In genomic region chr2:26561351-26562016, GRCm38 (mm10) we compare ENCODE assay signal across 1 mouse cellular context.
TF ChIP-seq lines count a peak whose summit lies in the region.

No protein-coding gene starts in this region.

TF ChIP-seq in CH12.LX, 34 proteins besides CTCF, POLR2A, EP300 and RAD21:
- TF ChIP-seq GABPA (IDR thresholded peaks at IDR 0.05; ENCODE audit: insufficient replicate concordance, low read depth, low read length), result no peak
- no peak for TF ChIP-seq ZKSCAN1 (IDR thresholded peaks at IDR 0.05; ENCODE audit: borderline replicate concordance, low read depth, low read length)
- 0 out of 2 replicates have a peak, but pooled peaks have one; percentile 39 for TF ChIP-seq CHD2 (IDR thresholded peaks at IDR 0.05; ENCODE audit: low read length)
- no peak for TF ChIP-seq USF1 (IDR thresholded peaks at IDR 0.05; ENCODE audit: low read depth, low read length)
- no peak for TF ChIP-seq PAX5 (IDR thresholded peaks at IDR 0.05; ENCODE audit: low read length)
- no peak for TF ChIP-seq ETS1 (conservative IDR thresholded peaks at IDR 0.05; ENCODE audit: low read depth, low read length)
- no peak for TF ChIP-seq JUND (conservative IDR thresholded peaks at IDR 0.05; ENCODE audit: low read depth, low read length)
- TF ChIP-seq MAFK (IDR thresholded peaks at IDR 0.05; ENCODE audit: insufficient replicate concordance, low read length), result no peak
- no peak for TF ChIP-seq TBP (conservative IDR thresholded peaks at IDR 0.05; ENCODE audit: low read depth, low read length)
- no peak for TF ChIP-seq CHD1 (IDR thresholded peaks at IDR 0.05; ENCODE audit: low read depth, low read length)
- TF ChIP-seq RCOR1 (conservative IDR thresholded peaks at IDR 0.05; ENCODE audit: low read depth, low read length), result no peak
- TF ChIP-seq NELFE (IDR thresholded peaks at IDR 0.05; ENCODE audit: low read depth, low read length), result peak; percentile 38; the same call in 1 of the 2 replicates
- TF ChIP-seq UBTF (IDR thresholded peaks at IDR 0.05; ENCODE audit: low read depth, low read length), result no peak
- TF ChIP-seq IRF4 (IDR thresholded peaks at IDR 0.05; ENCODE audit: low read depth, low read length), result no peak
- no peak for TF ChIP-seq JUN (IDR thresholded peaks at IDR 0.05; ENCODE audit: insufficient read depth, low read depth, low read length)
- TF ChIP-seq ELF1 (IDR thresholded peaks at IDR 0.05; ENCODE audit: low read depth, low read length), result peak; percentile 26; the same call in 1 of the 2 replicates
- TF ChIP-seq MEF2A (IDR thresholded peaks at IDR 0.05; ENCODE audit: borderline replicate concordance, low read depth, low read length), result no peak
- TF ChIP-seq ZNF384 (IDR thresholded peaks at IDR 0.05; ENCODE audit: low read depth, low read length), result no peak
- TF ChIP-seq SMC3 (IDR thresholded peaks at IDR 0.05; ENCODE audit: low read depth, low read length), result peak; percentile 99
- TF ChIP-seq USF2 (conservative IDR thresholded peaks at IDR 0.05; ENCODE audit: low read depth, low read length), result no peak
- no peak for TF ChIP-seq BHLHE40 (IDR thresholded peaks at IDR 0.05; ENCODE audit: low read depth, low read length)
- no peak for TF ChIP-seq MAX (IDR thresholded peaks at IDR 0.05; ENCODE audit: low read length)
- no peak for TF ChIP-seq E2F4 (IDR thresholded peaks at IDR 0.05; ENCODE audit: insufficient replicate concordance, low read depth, low read length)
- peak; percentile 27; the same call in 1 of the 2 replicates for TF ChIP-seq NRF1 (IDR thresholded peaks at IDR 0.05; ENCODE audit: low read depth, low read length)
- TF ChIP-seq MAZ (IDR thresholded peaks at IDR 0.05; ENCODE audit: low read depth, low read length), result no peak; the same call in 1 of the 2 replicates
- no peak for TF ChIP-seq MYC (IDR thresholded peaks at IDR 0.05; ENCODE audit: low read depth, low read length)
- TF ChIP-seq ZC3H11A (IDR thresholded peaks at IDR 0.05; ENCODE audit: low read depth, low read length), result peak; percentile 96
- TF ChIP-seq POLR2AphosphoS2 (IDR thresholded peaks at IDR 0.05; ENCODE audit: low read depth, low read length), result no peak
- TF ChIP-seq SIN3A (IDR thresholded peaks at IDR 0.05; ENCODE audit: low read length), result 0 out of 2 replicates have a peak, but pooled peaks have one; percentile 35
- no peak for TF ChIP-seq KAT2A (IDR thresholded peaks at IDR 0.05; ENCODE audit: insufficient replicate concordance, low read length)
- no peak for TF ChIP-seq TCF12 (IDR thresholded peaks at IDR 0.05; ENCODE audit: low read depth, low read length)
- no peak for TF ChIP-seq MXI1 (IDR thresholded peaks at IDR 0.05; ENCODE audit: low read depth, low read length)
- TF ChIP-seq HCFC1 (IDR thresholded peaks at IDR 0.05; ENCODE audit: low read depth, low read length), result no peak
